Comparison of ENCODE assay signal across 8 mouse cellular contexts in genomic region chr17:80800877-80801276, GRCm38 (mm10).
DNase-seq lines count a peak whose midpoint lies in the region; ATAC-seq and TF ChIP-seq lines count a peak whose summit lies in the region.

No protein-coding gene starts in this region.

- H3K4me3 ChIP-seq in liver, adult 2 months (ENCODE audit: insufficient read depth, low read depth, low read length) = no peak overlapping the region
- no peak overlapping the region for H3K4me3 ChIP-seq in forebrain, embryonic 15.5 days

- no peaks in the 10 kb centered on the region for H3K9me3 ChIP-seq in forebrain, embryonic 15.5 days

- H3K4me1 ChIP-seq in liver, adult 2 months (ENCODE audit: control insufficient read depth, insufficient read depth, low read length) = peaks cover 2% of the 10 kb centered on the region; the same call in 1 of the 2 replicates
- peaks cover 16% of the 10 kb centered on the region for H3K4me1 ChIP-seq in forebrain, embryonic 15.5 days

- peak; percentile 18; the same call in 1 of the 2 replicates for ATAC-seq in forebrain, embryonic 15.5 days (replicated peaks)
- ATAC-seq in megakaryocyte, adult 5-6 weeks (ENCODE audit: poor library complexity, severe bottlenecking) = peak; percentile 31

- H3K79me2 ChIP-seq in liver, adult 2 months (ENCODE audit: control insufficient read depth, insufficient read depth, low read length) = no peaks in the 10 kb centered on the region

- H3K27ac ChIP-seq in liver, adult 2 months (replicated peaks; ENCODE audit: insufficient read depth, low read depth, low read length) = peak overlapping the region; percentile 49; the same call in 1 of the 2 replicates
- peak overlapping the region; percentile 74 for H3K27ac ChIP-seq in forebrain, embryonic 15.5 days (replicated peaks)

- 70% methylated on average over 13 of the region's 13 CpGs for WGBS in liver, adult 2 months
- 78% methylated on average over 13 of the region's 13 CpGs for WGBS in forebrain, embryonic 15.5 days

- H3K27me3 ChIP-seq in liver, adult 2 months (ENCODE audit: control insufficient read depth, insufficient read depth, low read length) = no peaks in the 10 kb centered on the region
- no peaks in the 10 kb centered on the region for H3K27me3 ChIP-seq in forebrain, embryonic 15.5 days

- TF ChIP-seq CTCF in liver, adult 2 months (IDR thresholded peaks at IDR 0.05; ENCODE audit: low read depth, low read length) = no peak

- H3K36me3 ChIP-seq in liver, adult 2 months (ENCODE audit: control insufficient read depth, insufficient read depth, low read length) = no peaks in the 10 kb centered on the region
- H3K36me3 ChIP-seq in forebrain, embryonic 15.5 days = no peaks in the 10 kb centered on the region

- DNase-seq in cerebellum, adult 11-12 months = peak; percentile 55
- no peak for DNase-seq in cerebellum, postnatal 4 days (ENCODE audit: low spot score in 2 of 2)
- DNase-seq in liver, adult 2 months (ENCODE audit: extremely low read depth, low read depth, low spot score) = no peak
- no peak for DNase-seq in liver
- DNase-seq in right cerebral cortex, postnatal 36 days (ENCODE audit: low spot score in 2 of 2) = no peak
- no peak for DNase-seq in thymus, postnatal 14 days

- TF ChIP-seq POLR2A in liver, adult 2 months (IDR thresholded peaks at IDR 0.05; ENCODE audit: extremely low read depth, insufficient read depth, low read length) = no peak

- no peak overlapping the region for H3K9ac ChIP-seq in liver, adult 2 months (ENCODE audit: low read depth, low read length)
- H3K9ac ChIP-seq in forebrain, embryonic 15.5 days (replicated peaks) = no peak overlapping the region

- H3K4me2 ChIP-seq in forebrain, embryonic 15.5 days (replicated peaks) = no peak overlapping the region
